Mouse (Mus musculus) macrophage (primary cell): ENCODE results near the gene Gtf3c1. TPM values are rescaled to one million over a fixed set of nuclear protein-coding genes. Genes with fewer than 3 reads are reported as not detected.
A peak's percentile ranks its signal among the peaks of the same experiment; 100 is the strongest.

Experiments
- H3K27ac ChIP-seq: fragments of 350-480 bp; formaldehyde crosslinking; 2 replicates; pipeline ENCODE4 v1.9.0; 2021
- H3K36me3 ChIP-seq: fragments of 350-480 bp; formaldehyde crosslinking; 2 replicates; pipeline ENCODE4 v1.9.0; 2021; ENCODE audit errors: inconsistent target
- H3K4me3 ChIP-seq: fragments of 350-480 bp; formaldehyde crosslinking; 2 replicates; pipeline ENCODE4 v1.9.0; 2021; ENCODE audit errors: inconsistent target
- H3K79me2 ChIP-seq: fragments of 350-480 bp; formaldehyde crosslinking; 2 replicates; pipeline ENCODE4 v1.9.0; 2021; ENCODE audit errors: inconsistent target
- WGBS: methylation state at CpG from one replicate; pipeline ENCODE4 v1.1.7; 2026; ENCODE audit warnings: inconsistent platforms; ENCODE audit not compliant: missing documents; 5-methylcytosine and 5-hydroxymethylcytosine counted together
- polyA plus RNA-seq: library from polyadenylated mRNA; stranded (reverse); fragments of 250-400 nt; gene quantifications from 3 replicates; pipeline ENCODE4 v1.2.4, GENCODE M21; 2018; ENCODE audit warnings: inconsistent platforms
- total RNA-seq, 78 experiments: library from RNA; depleted of rRNA; stranded (reverse); fragments of 250-400 nt; gene quantifications; 1 replicate in 9 of 78; 2 replicates in 24 of 78; 3 replicates in 43 of 78; 4 replicates in 2 of 78; pipeline ENCODE4 v1.2.4; 2018; ENCODE audit warnings: inconsistent platforms in 56 of 78

The Gtf3c1 gene
- total RNA-seq (2018; cell fraction: chromatin; rRNA removed), result 100 to 1,000 TPM in 12 of 26 experiments, 10 to 100 TPM in 14; 17.1 to 205 (median 80.2) TPM
- 10 to 100 TPM; 15.2 to 40.4 (median 28.9) TPM for total RNA-seq (2018; cell fraction: cytosol; rRNA removed)
- total RNA-seq (2018; cell fraction: nucleus; rRNA removed), result 100 to 1,000 TPM in 2 of 26 experiments, 10 to 100 TPM in 24; 21.2 to 113 (median 47.6) TPM
- 23.1 to 42.4 TPM (median 24.8 TPM) in 3 replicates for polyA plus RNA-seq

DNA sequence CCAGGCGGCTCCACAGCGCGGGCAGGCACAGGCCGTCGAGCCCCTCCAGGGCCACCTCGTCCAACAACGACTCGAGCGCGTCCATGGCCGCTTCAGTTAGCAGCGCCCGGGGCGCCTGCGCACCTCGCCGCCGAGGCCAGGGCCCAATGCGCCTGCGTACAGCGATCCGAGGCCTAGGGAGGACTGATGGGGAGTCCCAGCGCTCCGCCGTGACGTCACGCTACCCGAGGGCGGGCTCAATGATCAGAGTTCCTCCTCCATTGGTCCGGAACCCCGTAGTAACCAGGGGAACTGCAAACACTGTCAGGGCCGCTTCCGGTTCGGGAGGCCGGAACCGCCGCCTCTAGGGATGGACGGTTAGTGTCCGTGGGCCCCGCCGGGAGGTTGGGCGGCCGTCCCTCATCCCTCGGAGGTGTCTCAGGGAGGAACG lies at the start of gene Gtf3c1, which contains the start of gene D430042O09Rik:
TSS of gene Gtf3c1 (minus strand) at position 188 of the 430 bp plus-strand sequence.
TSS of gene D430042O09Rik (plus strand) at position 296 of the 430 bp plus-strand sequence.
- peak within 1 kb of the TSS; percentile 53 for H3K27ac ChIP-seq
- whole genome bisulfite sequencing, result 2% methylated on average over 45 of the region's 45 CpGs

GRCm38 (mm10) chr7:125756806-125757205 lies 49.2 kb upstream of the Gtf3c1 start:
- no peaks in the 10 kb centered on the region for H3K79me2 ChIP-seq
- no peak overlapping the region for H3K27ac ChIP-seq
- no peak overlapping the region for H3K4me3 ChIP-seq
- no peaks in the 10 kb centered on the region for H3K36me3 ChIP-seq
- 97% methylated on average over 6 of the region's 6 CpGs for WGBS

More for the DNA sequence above, at the start of gene Gtf3c1, which contains the start of gene D430042O09Rik:
- peaks cover 52% of the 10 kb centered on the region for H3K79me2 ChIP-seq
- peak within 1 kb of the TSS; percentile 93 for H3K4me3 ChIP-seq
- peaks cover 8% of the 10 kb centered on the region; the same call in 1 of the 2 replicates for H3K36me3 ChIP-seq

DNA sequence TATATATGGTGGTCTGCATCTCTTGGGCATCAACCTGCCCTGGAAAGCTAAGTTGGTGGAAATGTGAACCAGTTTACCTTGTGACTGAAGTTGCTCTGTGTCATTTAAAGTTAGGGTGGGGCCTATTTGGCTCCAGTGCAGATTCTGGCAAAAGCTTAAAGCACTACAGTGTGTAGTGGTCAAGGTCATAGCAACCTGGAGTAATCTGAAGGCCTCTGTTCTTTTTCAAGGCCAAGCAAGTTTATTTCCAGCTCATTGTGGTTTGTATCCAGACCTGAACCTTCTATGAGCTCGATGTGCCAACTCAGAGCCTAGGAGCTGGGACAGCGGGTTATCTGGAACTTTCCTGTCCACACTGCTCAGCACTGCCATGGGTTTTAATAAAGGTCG lies 45.7 kb upstream of the Gtf3c1 start:
- H3K4me3 ChIP-seq, result no peak overlapping the region
- H3K36me3 ChIP-seq, result no peaks in the 10 kb centered on the region
- no peaks in the 10 kb centered on the region for H3K79me2 ChIP-seq
- no peak overlapping the region for H3K27ac ChIP-seq
- 96% methylated on average over 3 of the region's 3 CpGs for WGBS

GRCm38 (mm10) chr7:125752699-125753325 lies 45.2 kb upstream of the Gtf3c1 start:
- no peak overlapping the region for H3K4me3 ChIP-seq
- no peak overlapping the region for H3K27ac ChIP-seq
- WGBS, result 97% methylated on average over 7 of the region's 7 CpGs
- no peaks in the 10 kb centered on the region for H3K79me2 ChIP-seq
- no peaks in the 10 kb centered on the region for H3K36me3 ChIP-seq

GRCm38 (mm10) chr7:125748186-125748585 lies 40.6 kb upstream of the Gtf3c1 start:
- H3K4me3 ChIP-seq, result no peak overlapping the region
- no peaks in the 10 kb centered on the region for H3K36me3 ChIP-seq
- no peak overlapping the region for H3K27ac ChIP-seq
- no peaks in the 10 kb centered on the region for H3K79me2 ChIP-seq
- 64% methylated on average over 3 of the region's 3 CpGs for WGBS

GRCm38 (mm10) chr7:125747316-125747690 lies 39.7 kb upstream of the Gtf3c1 start:
- 92% methylated on average over 7 of the region's 7 CpGs for WGBS
- no peak overlapping the region for H3K27ac ChIP-seq
- H3K36me3 ChIP-seq, result no peaks in the 10 kb centered on the region
- H3K79me2 ChIP-seq, result no peaks in the 10 kb centered on the region
- no peak overlapping the region for H3K4me3 ChIP-seq

- Histone ChIP-seq H3K79me2 (no peaks in the 10 kb centered on the region), H3K36me3 (no peaks in the 10 kb centered on the region), H3K27ac (no peak overlapping the region), H3K4me3 (no peak overlapping the region)
- WGBS, result 100% methylated on average over 2 of the region's 2 CpGs
Measured at GRCm38 (mm10) chr7:125746621-125747315, 39.2 kb upstream of the Gtf3c1 start.

GRCm38 (mm10) chr7:125744774-125745173 lies 37.2 kb upstream of the Gtf3c1 start:
- Histone ChIP-seq H3K27ac (no peak overlapping the region), H3K4me3 (no peak overlapping the region), H3K79me2 (no peaks in the 10 kb centered on the region), H3K36me3 (no peaks in the 10 kb centered on the region)
- 88% methylated on average over 1 of the region's 1 CpGs for WGBS

GRCm38 (mm10) chr7:125741271-125741703 lies 33.7 kb upstream of the Gtf3c1 start:
- Histone ChIP-seq H3K79me2 (no peaks in the 10 kb centered on the region), H3K4me3 (no peak overlapping the region), H3K36me3 (no peaks in the 10 kb centered on the region), H3K27ac (no peak overlapping the region)
- whole genome bisulfite sequencing, result 30% methylated on average over 1 of the region's 1 CpGs

DNA sequence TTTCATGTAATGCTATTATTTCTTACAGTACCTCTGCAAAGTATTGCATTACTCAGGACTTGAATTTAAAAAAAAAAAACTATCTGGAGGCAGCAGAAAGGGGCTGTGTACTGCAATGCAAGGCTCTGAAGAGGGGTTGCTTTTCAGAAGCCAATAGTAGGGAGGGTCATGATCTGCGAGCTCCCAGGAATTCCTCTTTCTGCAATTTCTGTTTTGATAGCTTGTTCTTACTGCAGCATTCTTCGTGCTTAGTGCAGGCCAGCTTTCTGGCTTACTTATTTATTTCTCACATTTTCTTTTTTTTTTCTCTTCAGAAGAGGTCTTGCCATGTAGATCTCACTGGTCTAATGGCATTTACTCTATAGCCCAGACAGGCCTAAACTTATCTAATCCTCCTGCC lies 32.9 kb upstream of the Gtf3c1 start:
- no peak overlapping the region for H3K4me3 ChIP-seq
- no peaks in the 10 kb centered on the region for H3K79me2 ChIP-seq
- 94% methylated on average over 2 of the region's 2 CpGs for WGBS
- no peak overlapping the region for H3K27ac ChIP-seq
- no peaks in the 10 kb centered on the region for H3K36me3 ChIP-seq

- H3K36me3 ChIP-seq, result no peaks in the 10 kb centered on the region
- WGBS, result 89% methylated on average over 4 of the region's 4 CpGs
- no peaks in the 10 kb centered on the region for H3K79me2 ChIP-seq
- H3K4me3 ChIP-seq, result no peak overlapping the region
- no peak overlapping the region for H3K27ac ChIP-seq
Measured at GRCm38 (mm10) chr7:125736366-125737015, 28.9 kb upstream of the Gtf3c1 start.

DNA sequence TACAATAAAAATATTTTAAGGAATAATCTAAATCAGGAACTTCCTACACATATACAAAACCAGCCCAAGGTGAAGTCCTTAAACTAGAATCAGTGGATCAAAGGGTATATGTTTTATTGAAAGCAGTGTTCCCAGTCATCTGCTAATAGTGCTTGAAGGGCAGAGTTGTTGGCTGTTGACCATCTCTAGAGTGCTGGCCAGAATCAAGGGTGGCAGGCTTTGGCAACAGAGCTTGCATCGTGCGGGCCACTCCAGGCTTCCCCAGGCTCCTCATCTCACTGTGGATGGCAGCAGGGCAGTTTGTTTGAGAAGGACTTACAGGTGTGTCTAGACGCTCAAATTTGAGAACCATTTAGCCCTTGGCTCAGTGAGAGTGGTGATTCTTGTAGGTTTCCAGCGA lies 26.2 kb upstream of the Gtf3c1 start:
- H3K36me3 ChIP-seq, result no peaks in the 10 kb centered on the region
- no peak overlapping the region for H3K27ac ChIP-seq
- no peak overlapping the region for H3K4me3 ChIP-seq
- H3K79me2 ChIP-seq, result no peaks in the 10 kb centered on the region
- WGBS, result 94% methylated on average over 4 of the region's 4 CpGs

DNA sequence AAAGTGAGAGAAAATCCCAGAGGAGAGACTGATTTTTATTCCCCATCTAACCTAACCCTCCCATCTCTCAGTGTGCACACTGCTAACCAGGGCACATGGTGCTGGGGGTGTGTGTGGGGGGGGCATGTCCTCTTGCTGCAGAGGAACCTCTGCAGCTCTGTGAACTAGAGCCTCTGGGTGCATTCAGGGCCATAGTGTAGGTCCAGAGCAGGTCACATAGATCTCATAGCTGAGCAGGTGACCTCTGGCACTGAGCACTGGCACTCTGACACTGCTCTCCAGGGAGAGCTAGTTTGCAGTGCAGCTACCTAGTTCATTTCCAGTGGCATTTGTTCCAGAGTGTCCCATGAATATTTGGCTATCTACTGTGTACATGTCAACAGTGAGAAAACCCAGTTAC lies 24.1 kb upstream of the Gtf3c1 start:
- Histone ChIP-seq H3K36me3 (no peaks in the 10 kb centered on the region), H3K27ac (no peak overlapping the region), H3K79me2 (no peaks in the 10 kb centered on the region), H3K4me3 (no peak overlapping the region)

- WGBS, result 84% methylated on average over 5 of the region's 5 CpGs
- Histone ChIP-seq H3K79me2 (no peaks in the 10 kb centered on the region), H3K36me3 (no peaks in the 10 kb centered on the region), H3K4me3 (no peak overlapping the region), H3K27ac (no peak overlapping the region)
Measured at GRCm38 (mm10) chr7:125723189-125723972, 15.8 kb upstream of the Gtf3c1 start.
